Mouse (Mus musculus): Measurements from ENCODE around the gene Col2a1. TPM values are rescaled to one million over a fixed set of nuclear protein-coding genes. Genes with fewer than 3 reads are reported as not detected.

The Col2a1 gene
- polyA plus RNA-seq, 1 experiment from 2014 or later: 2.5 TPM

GRCm38 (mm10) chr15:97989544-97989943 lies 15.0 kb downstream of the Col2a1 start:
- H3K9ac ChIP-seq (replicated peaks; ENCODE audit: low read depth, low read length): no peak overlapping the region
- H3K9me3 ChIP-seq (ENCODE audit: control insufficient read depth, low read depth, low read length): no peaks in the 10 kb centered on the region
- peaks cover 15% of the 10 kb centered on the region for H3K4me1 ChIP-seq (ENCODE audit: control insufficient read depth, insufficient read depth, low read length)
- no peak overlapping the region for H3K27ac ChIP-seq (ENCODE audit: low read length)
- no peaks in the 10 kb centered on the region for H3K27me3 ChIP-seq (ENCODE audit: control insufficient read depth, insufficient read depth, low read length)
- 57% methylated on average over 1 of the region's 1 CpGs for WGBS
- H3K4me2 ChIP-seq (replicated peaks; ENCODE audit: low read depth, low read length): no peak overlapping the region
- H3K36me3 ChIP-seq (ENCODE audit: control insufficient read depth, insufficient read depth, low read length): no peaks in the 10 kb centered on the region
- ATAC-seq (ENCODE audit: insufficient number of reproducible peaks, insufficient read depth, low FRiP score, low read depth): no peak
- H3K4me3 ChIP-seq (ENCODE audit: low read depth, low read length): no peak overlapping the region

GRCm38 (mm10) chr15:97981560-97981959 lies 22.9 kb downstream of the Col2a1 start:
- H3K27me3 ChIP-seq (ENCODE audit: control insufficient read depth, insufficient read depth, low read length): no peaks in the 10 kb centered on the region
- 84% methylated on average over 6 of the region's 6 CpGs for WGBS
- no peak overlapping the region for H3K4me3 ChIP-seq (ENCODE audit: low read depth, low read length)
- no peaks in the 10 kb centered on the region for H3K4me1 ChIP-seq (ENCODE audit: control insufficient read depth, insufficient read depth, low read length)
- no peak overlapping the region for H3K4me2 ChIP-seq (replicated peaks; ENCODE audit: low read depth, low read length)
- H3K9ac ChIP-seq (replicated peaks; ENCODE audit: low read depth, low read length): no peak overlapping the region
- H3K27ac ChIP-seq (ENCODE audit: low read length): no peak overlapping the region
- peaks cover 4% of the 10 kb centered on the region; the same call in 1 of the 2 replicates for H3K9me3 ChIP-seq (ENCODE audit: control insufficient read depth, low read depth, low read length)
- no peak for ATAC-seq (ENCODE audit: insufficient number of reproducible peaks, insufficient read depth, low FRiP score, low read depth)
- H3K36me3 ChIP-seq (ENCODE audit: control insufficient read depth, insufficient read depth, low read length): no peaks in the 10 kb centered on the region

- Histone ChIP-seq H3K4me1 (ENCODE audit: control insufficient read depth, insufficient read depth, low read length) (no peaks in the 10 kb centered on the region), H3K27ac (ENCODE audit: low read length) (no peak overlapping the region), H3K4me2 (replicated peaks; ENCODE audit: low read depth, low read length) (no peak overlapping the region), H3K27me3 (ENCODE audit: control insufficient read depth, insufficient read depth, low read length) (no peaks in the 10 kb centered on the region), H3K4me3 (ENCODE audit: low read depth, low read length) (no peak overlapping the region), H3K9me3 (ENCODE audit: control insufficient read depth, low read depth, low read length) (no peaks in the 10 kb centered on the region), H3K9ac (replicated peaks; ENCODE audit: low read depth, low read length) (no peak overlapping the region), H3K36me3 (ENCODE audit: control insufficient read depth, insufficient read depth, low read length) (no peaks in the 10 kb centered on the region)
- ATAC-seq (ENCODE audit: insufficient number of reproducible peaks, insufficient read depth, low FRiP score, low read depth): no peak
- 40% methylated on average over 11 of the region's 11 CpGs for WGBS
Observed at GRCm38 (mm10) chr15:97973248-97974005, 31.1 kb downstream of the Col2a1 start.

GRCm38 (mm10) chr15:97972580-97972979 lies 31.9 kb downstream of the Col2a1 start:
- Histone ChIP-seq H3K27me3 (ENCODE audit: control insufficient read depth, insufficient read depth, low read length) (no peaks in the 10 kb centered on the region), H3K36me3 (ENCODE audit: control insufficient read depth, insufficient read depth, low read length) (no peaks in the 10 kb centered on the region), H3K4me3 (ENCODE audit: low read depth, low read length) (no peak overlapping the region), H3K9ac (replicated peaks; ENCODE audit: low read depth, low read length) (no peak overlapping the region), H3K4me2 (replicated peaks; ENCODE audit: low read depth, low read length) (no peak overlapping the region), H3K27ac (ENCODE audit: low read length) (no peak overlapping the region), H3K4me1 (ENCODE audit: control insufficient read depth, insufficient read depth, low read length) (no peaks in the 10 kb centered on the region), H3K9me3 (ENCODE audit: control insufficient read depth, low read depth, low read length) (no peaks in the 10 kb centered on the region)
- ATAC-seq (ENCODE audit: insufficient number of reproducible peaks, insufficient read depth, low FRiP score, low read depth): no peak
- WGBS: 86% methylated on average over 6 of the region's 6 CpGs

GRCm38 (mm10) chr15:97970299-97970698 lies 34.2 kb downstream of the Col2a1 start:
- Histone ChIP-seq H3K36me3 (ENCODE audit: control insufficient read depth, insufficient read depth, low read length) (no peaks in the 10 kb centered on the region), H3K4me3 (ENCODE audit: low read depth, low read length) (no peak overlapping the region), H3K4me2 (replicated peaks; ENCODE audit: low read depth, low read length) (no peak overlapping the region), H3K27ac (ENCODE audit: low read length) (no peak overlapping the region), H3K4me1 (ENCODE audit: control insufficient read depth, insufficient read depth, low read length) (no peaks in the 10 kb centered on the region), H3K9me3 (ENCODE audit: control insufficient read depth, low read depth, low read length) (no peaks in the 10 kb centered on the region), H3K9ac (replicated peaks; ENCODE audit: low read depth, low read length) (no peak overlapping the region), H3K27me3 (ENCODE audit: control insufficient read depth, insufficient read depth, low read length) (no peaks in the 10 kb centered on the region)
- no peak for ATAC-seq (ENCODE audit: insufficient number of reproducible peaks, insufficient read depth, low FRiP score, low read depth)
- 44% methylated on average over 6 of the region's 6 CpGs for whole genome bisulfite sequencing

GRCm38 (mm10) chr15:97965311-97966045 lies 39.0 kb downstream of the Col2a1 start:
- no peak for ATAC-seq (ENCODE audit: insufficient number of reproducible peaks, insufficient read depth, low FRiP score, low read depth)
- H3K9ac ChIP-seq (replicated peaks; ENCODE audit: low read depth, low read length): no peak overlapping the region
- peaks cover 5% of the 10 kb centered on the region; the same call in 1 of the 2 replicates for H3K4me1 ChIP-seq (ENCODE audit: control insufficient read depth, insufficient read depth, low read length)
- no peak overlapping the region for H3K4me2 ChIP-seq (replicated peaks; ENCODE audit: low read depth, low read length)
- no peak overlapping the region for H3K27ac ChIP-seq (ENCODE audit: low read length)
- H3K27me3 ChIP-seq (ENCODE audit: control insufficient read depth, insufficient read depth, low read length): no peaks in the 10 kb centered on the region
- no peaks in the 10 kb centered on the region for H3K36me3 ChIP-seq (ENCODE audit: control insufficient read depth, insufficient read depth, low read length)
- no peak overlapping the region for H3K4me3 ChIP-seq (ENCODE audit: low read depth, low read length)
- 66% methylated on average over 17 of the region's 17 CpGs for WGBS
- no peaks in the 10 kb centered on the region for H3K9me3 ChIP-seq (ENCODE audit: control insufficient read depth, low read depth, low read length)

GRCm38 (mm10) chr15:97964836-97965187 lies 39.7 kb downstream of the Col2a1 start:
- WGBS: 22% methylated on average over 7 of the region's 7 CpGs
- Histone ChIP-seq H3K27me3 (ENCODE audit: control insufficient read depth, insufficient read depth, low read length) (no peaks in the 10 kb centered on the region), H3K27ac (ENCODE audit: low read length) (no peak overlapping the region), H3K4me2 (replicated peaks; ENCODE audit: low read depth, low read length) (peak overlapping the region; percentile 79), H3K9ac (replicated peaks; ENCODE audit: low read depth, low read length) (0 out of 2 replicates have a peak overlapping the region, but pooled peaks have one; percentile 63), H3K36me3 (ENCODE audit: control insufficient read depth, insufficient read depth, low read length) (no peaks in the 10 kb centered on the region), H3K4me3 (ENCODE audit: low read depth, low read length) (peak overlapping the region; percentile 65), H3K4me1 (ENCODE audit: control insufficient read depth, insufficient read depth, low read length) (peaks cover 5% of the 10 kb centered on the region; the same call in 1 of the 2 replicates), H3K9me3 (ENCODE audit: control insufficient read depth, low read depth, low read length) (no peaks in the 10 kb centered on the region)
- peak; percentile 7; the same call in 1 of the 2 replicates for ATAC-seq (ENCODE audit: insufficient number of reproducible peaks, insufficient read depth, low FRiP score, low read depth)

- WGBS: under 1% methylated on average over 67 of the region's 67 CpGs
- Histone ChIP-seq H3K36me3 (ENCODE audit: control insufficient read depth, insufficient read depth, low read length) (no peaks in the 10 kb centered on the region), H3K4me3 (ENCODE audit: low read depth, low read length) (peak within 1 kb of the TSS; percentile 65), H3K27ac (ENCODE audit: low read length) (peak within 1 kb of the TSS; percentile 55; the same call in 1 of the 2 replicates), H3K4me2 (replicated peaks; ENCODE audit: low read depth, low read length) (peak within 1 kb of the TSS; percentile 79), H3K4me1 (ENCODE audit: control insufficient read depth, insufficient read depth, low read length) (peaks cover 5% of the 10 kb centered on the region; the same call in 1 of the 2 replicates), H3K9me3 (ENCODE audit: control insufficient read depth, low read depth, low read length) (no peaks in the 10 kb centered on the region), H3K9ac (replicated peaks; ENCODE audit: low read depth, low read length) (peak within 1 kb of the TSS; percentile 63), H3K27me3 (ENCODE audit: control insufficient read depth, insufficient read depth, low read length) (no peaks in the 10 kb centered on the region)
- ATAC-seq (ENCODE audit: insufficient number of reproducible peaks, insufficient read depth, low FRiP score, low read depth): peak; percentile 95
Observed at GRCm38 (mm10) chr15:97963989-97964835, 40.3 kb downstream of the Col2a1 start, which contains the start of gene Tmem106c. Gene Tmem106c (plus strand): TSS chr15:97964200.

All from stomach, embryonic 14.5 days (tissue).